ENCODE assay signal across 8 mouse cellular contexts in genomic region chr5:121221328-121221850, GRCm38 (mm10). TPM values are rescaled to one million over a fixed set of nuclear protein-coding genes. Genes with fewer than 3 reads are reported as not detected.
A peak's percentile ranks its signal among the peaks of the same experiment; 100 is the strongest.
DNase-seq lines count a peak whose midpoint lies in the region; ATAC-seq and TF ChIP-seq lines count a peak whose summit lies in the region.

No protein-coding gene starts in this region.

- H3K4me1 ChIP-seq in heart, embryonic 11.5 days (ENCODE audit: control insufficient read depth, insufficient read depth, low read length) = peaks cover 14% of the 10 kb centered on the region
- peaks cover 4% of the 10 kb centered on the region; the same call in 1 of the 2 replicates for H3K4me1 ChIP-seq in embryonic fibroblast, embryonic 13.5 days (ENCODE audit: control insufficient read depth, insufficient read depth, low read length)
- H3K4me1 ChIP-seq in liver, embryonic 12.5 days = peaks cover 73% of the 10 kb centered on the region

- DNase-seq in heart, postnatal 36 days = no peak
- DNase-seq in adrenal gland, adult 8-10 months = no peak
- DNase-seq in adrenal gland, adult 2 months = no peak
- DNase-seq in gastrocnemius, postnatal 25 days = no peak

- H3K4me2 ChIP-seq in heart, embryonic 11.5 days = peak overlapping the region; percentile 83
- H3K4me2 ChIP-seq in liver, embryonic 12.5 days = peak overlapping the region; percentile 80

- H3K36me3 ChIP-seq in heart, embryonic 11.5 days (ENCODE audit: control insufficient read depth, insufficient read depth, low read length) = no peaks in the 10 kb centered on the region
- H3K36me3 ChIP-seq in C2C12 (ENCODE audit: control insufficient read depth, insufficient read depth) = no peaks in the 10 kb centered on the region
- H3K36me3 ChIP-seq in liver, embryonic 12.5 days = peaks cover 9% of the 10 kb centered on the region

- no peak for ATAC-seq in heart, embryonic 11.5 days (replicated peaks; ENCODE audit: insufficient number of reproducible peaks, low FRiP score, low TSS enrichment)
- no peak for ATAC-seq in liver, embryonic 12.5 days

- 23% methylated on average over 23 of the region's 23 CpGs for WGBS in heart, embryonic 11.5 days (ENCODE audit: insufficient replicate concordance)
- WGBS in liver, embryonic 12.5 days (ENCODE audit: insufficient replicate concordance) = 18% methylated on average over 23 of the region's 23 CpGs

- H3K79me3 ChIP-seq in C2C12 (ENCODE audit: low read depth) = peaks cover 8% of the 10 kb centered on the region

- no peak overlapping the region for H3K27ac ChIP-seq in heart, embryonic 11.5 days (ENCODE audit: low read depth, low read length)
- H3K27ac ChIP-seq in embryonic fibroblast, embryonic 13.5 days (ENCODE audit: insufficient read depth, low read length) = no peak overlapping the region
- peak overlapping the region; percentile 98 for H3K27ac ChIP-seq in liver, embryonic 12.5 days

- peak overlapping the region; percentile 93 for H3K9ac ChIP-seq in heart, embryonic 11.5 days (ENCODE audit: low read depth, low read length)
- H3K9ac ChIP-seq in liver, embryonic 12.5 days = peak overlapping the region; percentile 99

- no peak for TF ChIP-seq POLR2A in embryonic fibroblast, embryonic 13.5 days (IDR thresholded peaks at IDR 0.05; ENCODE audit: low read depth, low read length)

- H3K79me2 ChIP-seq in C2C12 (ENCODE audit: control insufficient read depth, insufficient read depth) = peaks cover 51% of the 10 kb centered on the region

- H3ac ChIP-seq in C2C12 (ENCODE audit: control insufficient read depth, insufficient read length, low read depth) = peak overlapping the region; percentile 32

- H3K27me3 ChIP-seq in heart, embryonic 11.5 days (ENCODE audit: control insufficient read depth, insufficient read depth, low read length) = no peaks in the 10 kb centered on the region
- no peaks in the 10 kb centered on the region for H3K27me3 ChIP-seq in C2C12 (ENCODE audit: control insufficient read depth, insufficient read depth, insufficient read length)
- no peaks in the 10 kb centered on the region for H3K27me3 ChIP-seq in liver, embryonic 12.5 days (replicated peaks)

- no peaks in the 10 kb centered on the region for H3K9me3 ChIP-seq in heart, embryonic 11.5 days (replicated peaks; ENCODE audit: control insufficient read depth, low read length)
- H3K9me3 ChIP-seq in liver, embryonic 12.5 days (replicated peaks) = no peaks in the 10 kb centered on the region

- H3K4me3 ChIP-seq in heart, embryonic 11.5 days (ENCODE audit: low read depth, low read length) = peak overlapping the region; percentile 98
- peak overlapping the region; percentile 68 for H3K4me3 ChIP-seq in C2C12 (ENCODE audit: insufficient read depth, poor library complexity, severe bottlenecking)
- peak overlapping the region; percentile 41 for H3K4me3 ChIP-seq in embryonic fibroblast, embryonic 13.5 days (ENCODE audit: insufficient read depth, low read length)
- peak overlapping the region; percentile 97 for H3K4me3 ChIP-seq in liver, embryonic 12.5 days

- intact Hi-C loops in heart, postnatal 36 days (cut with DNase I) = no loop called here

- no peak for TF ChIP-seq CTCF in C2C12 (IDR thresholded peaks at IDR 0.05; ENCODE audit: control insufficient read depth, insufficient read depth, insufficient read length)
- no peak for TF ChIP-seq CTCF in embryonic fibroblast, embryonic 13.5 days (IDR thresholded peaks at IDR 0.05; ENCODE audit: borderline replicate concordance, insufficient read depth, low read length)

TF ChIP-seq in C2C12, 6 proteins besides CTCF, POLR2A, EP300 and RAD21:
- TF ChIP-seq MAX (IDR thresholded peaks at IDR 0.05) (no peak), USF1 (IDR thresholded peaks at IDR 0.05; ENCODE audit: low read depth) (no peak), FOSL1 (IDR thresholded peaks at IDR 0.05; ENCODE audit: insufficient read depth, low read length, poor library complexity, severe bottlenecking) (no peak), MYOD1 (IDR thresholded peaks at IDR 0.05; ENCODE audit: control insufficient read depth, insufficient read length, low read depth) (no peak), MYOG (IDR thresholded peaks at IDR 0.05; ENCODE audit: control insufficient read depth, extremely low read depth, insufficient read length) (no peak), CEBPB (IDR thresholded peaks at IDR 0.05; ENCODE audit: low read depth) (no peak)

RNA-seq across cellular contexts. Expression of gene Hectd4, which starts 1.4 kb away (rescaled TPM):
- 5.3 and 7.3 TPM in 2 replicates for polyA plus RNA-seq in heart, embryonic 11.5 days (2014; fragmentation: Nextera tagmentation; extraction: Ambion mirVana)
- 10 to 100 TPM; 21.1 to 24.4 TPM for total RNA-seq in heart, postnatal 36 days (2021)
- 5.4 TPM for polyA plus RNA-seq in C2C12 (2012; fragmentation: generic; extraction: Trizol)
- polyA plus RNA-seq in embryonic fibroblast, embryonic 13.5 days (2011; ENCODE audit: insufficient read length, low read depth, missing spikeins) = 17.2 and 18.0 TPM in 2 replicates
- polyA plus RNA-seq in liver, embryonic 12.5 days (2016; fragmentation: Nextera tagmentation; extraction: Ambion mirVana) = 13.3 and 14.4 TPM in 2 replicates
- total RNA-seq in adrenal gland, adult 8-10 months (2022) = 10 to 100 TPM; 22.7 to 39.2 (median 29.1) TPM
- total RNA-seq in adrenal gland, adult 2 months (2021) = 10 to 100 TPM; 14.5 to 22.7 TPM
- polyA plus RNA-seq in adrenal gland, adult 2 months (2012; rRNA removed) = 14.3 and 16.1 TPM in 2 replicates
- total RNA-seq in gastrocnemius, postnatal 25 days (2021) = 10 to 100 TPM; 11.7 TPM

RNA-seq across cellular contexts. Expression of gene Rpl6, which starts 17.1 kb away (rescaled TPM):
- polyA plus RNA-seq in heart, embryonic 11.5 days (2014; fragmentation: Nextera tagmentation; extraction: Ambion mirVana) = 498 and 592 TPM in 2 replicates
- 100 to 1,000 TPM; 519 to 543 TPM for total RNA-seq in heart, postnatal 36 days (2021)
- polyA plus RNA-seq in C2C12 (2012; fragmentation: generic; extraction: Trizol) = 1,946 TPM
- polyA plus RNA-seq in embryonic fibroblast, embryonic 13.5 days (2011; ENCODE audit: insufficient read length, low read depth, missing spikeins) = 1,069 and 1,098 TPM in 2 replicates
- 590 and 602 TPM in 2 replicates for polyA plus RNA-seq in liver, embryonic 12.5 days (2016; fragmentation: Nextera tagmentation; extraction: Ambion mirVana)
- total RNA-seq in adrenal gland, adult 8-10 months (2022) = 1,000 to 10,000 TPM in 2 of 4 experiments, 100 to 1,000 TPM in 2; 908 to 1,162 (median 1,035) TPM
- 1,000 to 10,000 TPM; 1,030 to 1,071 TPM for total RNA-seq in adrenal gland, adult 2 months (2021)
- polyA plus RNA-seq in adrenal gland, adult 2 months (2012; rRNA removed) = 157 and 194 TPM in 2 replicates
- 100 to 1,000 TPM; 444 to 447 TPM for total RNA-seq in gastrocnemius, postnatal 25 days (2021)

RNA-seq across cellular contexts. Expression of gene Ptpn11, which starts 30.2 kb away (rescaled TPM):
- 23.7 and 33.8 TPM in 2 replicates for polyA plus RNA-seq in heart, embryonic 11.5 days (2014; fragmentation: Nextera tagmentation; extraction: Ambion mirVana)
- total RNA-seq in heart, postnatal 36 days (2021) = 100 to 1,000 TPM; 166 to 210 TPM
- 75.8 TPM for polyA plus RNA-seq in C2C12 (2012; fragmentation: generic; extraction: Trizol)
- 90.6 and 103 TPM in 2 replicates for polyA plus RNA-seq in embryonic fibroblast, embryonic 13.5 days (2011; ENCODE audit: insufficient read length, low read depth, missing spikeins)
- 15.2 and 15.8 TPM in 2 replicates for polyA plus RNA-seq in liver, embryonic 12.5 days (2016; fragmentation: Nextera tagmentation; extraction: Ambion mirVana)
- 100 to 1,000 TPM; 101 to 141 (median 124) TPM for total RNA-seq in adrenal gland, adult 8-10 months (2022)
- total RNA-seq in adrenal gland, adult 2 months (2021) = 100 to 1,000 TPM in 1 of 2 experiments, 10 to 100 TPM in 1; 97.6 to 121 TPM
- 24.4 and 26.2 TPM in 2 replicates for polyA plus RNA-seq in adrenal gland, adult 2 months (2012; rRNA removed)
- total RNA-seq in gastrocnemius, postnatal 25 days (2021) = 10 to 100 TPM; 65.5 to 75.5 TPM

Comparison
In these comparisons a context has a peak if more than half of its experiments do, and no peak if none do; other contexts are left out.
1. H3K4me3 ChIP-seq: peak in every context shown above with its lines; median percentile 98 in heart, embryonic 11.5 days; 97 in liver, embryonic 12.5 days; 68 in C2C12; 41 in embryonic fibroblast, embryonic 13.5 days.